Mouse (Mus musculus) limb, embryonic 12.5 days (tissue): Measurements from ENCODE around the gene Slc35f1. TPM values are rescaled to one million over a fixed set of nuclear protein-coding genes. Genes with fewer than 3 reads are reported as not detected.

Experiments used
- ATAC-seq: fragments of 200-750 bp; cut with Nextera tagmentation; 2 replicates; pipeline ENCODE4 v1.8.0; 2017; ENCODE audit warnings: low read depth, moderate TSS enrichment; ENCODE audit not compliant: insufficient number of reproducible peaks, insufficient read depth, low FRiP score, low TSS enrichment
- H3K27ac ChIP-seq: fragments of 300-500 bp; sonication (generic); 2 replicates; pipeline ENCODE4 v1.5.1; 2016; ENCODE audit warnings: mild to moderate bottlenecking, moderate library complexity
- H3K27me3 ChIP-seq: fragments of 300-500 bp; sonication (generic); 2 replicates; pipeline ENCODE4 v1.6.1; 2016; ENCODE audit warnings: mild to moderate bottlenecking, moderate library complexity
- H3K36me3 ChIP-seq: fragments of 300-500 bp; sonication (generic); 2 replicates; pipeline ENCODE4 v1.6.1; 2016; ENCODE audit warnings: mild to moderate bottlenecking, moderate library complexity
- H3K4me1 ChIP-seq: fragments of 300-500 bp; sonication (generic); replicated peaks from 2 replicates; pipeline ENCODE4 v1.6.1; 2016
- H3K4me2 ChIP-seq: fragments of 300-500 bp; sonication (generic); 2 replicates; pipeline ENCODE4 v1.6.1; 2016; ENCODE audit warnings: mild to moderate bottlenecking, moderate library complexity
- H3K4me3 ChIP-seq: fragments of 300-500 bp; sonication (generic); replicated peaks from 2 replicates; pipeline ENCODE4 v1.5.1; 2016; ENCODE audit warnings: mild to moderate bottlenecking
- H3K9ac ChIP-seq: fragments of 300-500 bp; sonication (generic); replicated peaks from 2 replicates; pipeline ENCODE4 v1.6.1; 2016; ENCODE audit warnings: mild to moderate bottlenecking, moderate library complexity
- H3K9me3 ChIP-seq: fragments of 300-500 bp; sonication (generic); 2 replicates; pipeline ENCODE4 v1.6.1; 2016; ENCODE audit warnings: mild to moderate bottlenecking, moderate library complexity
- WGBS: fragments of 180-500 bp; shearing (Covaris S2); methylation state at CpG from one replicate; pipeline ENCODE4 v1.1.7; 2016; 5-methylcytosine and 5-hydroxymethylcytosine counted together
- polyA plus RNA-seq: library from polyadenylated mRNA; unstranded; fragments of >200 nt; fragmentation: Nextera tagmentation; extraction: Ambion mirVana; gene quantifications from 2 replicates; pipeline ENCODE4 v1.2.1, GENCODE M21; 2016

Slc35f1 gene
- polyA plus RNA-seq, 1 experiment from 2014 or later = 3.3 TPM

DNA sequence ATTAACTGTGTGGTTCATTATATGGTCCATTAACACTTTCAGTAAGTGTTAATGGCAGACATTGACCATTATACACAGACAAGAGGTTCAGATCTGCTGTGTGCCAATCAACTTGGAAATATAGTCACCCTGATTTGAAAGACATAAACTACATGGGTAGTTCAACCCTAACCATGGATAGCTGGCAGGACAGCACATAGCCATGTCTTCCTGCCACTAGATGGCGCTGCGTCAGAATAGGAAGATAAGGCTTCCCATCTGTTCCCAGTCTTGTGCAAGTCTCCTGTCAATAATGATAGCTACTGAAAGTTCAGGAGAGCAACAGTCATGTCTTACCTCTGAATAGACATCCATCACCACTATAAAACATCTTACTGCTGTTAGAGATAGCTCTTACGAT is 424.7 kb downstream of the Slc35f1 start:
- H3K36me3 ChIP-seq = no peaks in the 10 kb centered on the region
- H3K27me3 ChIP-seq = peaks cover 7% of the 10 kb centered on the region; the same call in 1 of the 2 replicates
- H3K9ac ChIP-seq = no peak overlapping the region
- H3K4me2 ChIP-seq = no peak overlapping the region
- WGBS = 22% methylated on average over 3 of the region's 3 CpGs
- no peak for ATAC-seq
- H3K4me1 ChIP-seq = peaks cover 5% of the 10 kb centered on the region
- no peaks in the 10 kb centered on the region for H3K9me3 ChIP-seq
- H3K27ac ChIP-seq = no peak overlapping the region
- H3K4me3 ChIP-seq = no peak overlapping the region

DNA sequence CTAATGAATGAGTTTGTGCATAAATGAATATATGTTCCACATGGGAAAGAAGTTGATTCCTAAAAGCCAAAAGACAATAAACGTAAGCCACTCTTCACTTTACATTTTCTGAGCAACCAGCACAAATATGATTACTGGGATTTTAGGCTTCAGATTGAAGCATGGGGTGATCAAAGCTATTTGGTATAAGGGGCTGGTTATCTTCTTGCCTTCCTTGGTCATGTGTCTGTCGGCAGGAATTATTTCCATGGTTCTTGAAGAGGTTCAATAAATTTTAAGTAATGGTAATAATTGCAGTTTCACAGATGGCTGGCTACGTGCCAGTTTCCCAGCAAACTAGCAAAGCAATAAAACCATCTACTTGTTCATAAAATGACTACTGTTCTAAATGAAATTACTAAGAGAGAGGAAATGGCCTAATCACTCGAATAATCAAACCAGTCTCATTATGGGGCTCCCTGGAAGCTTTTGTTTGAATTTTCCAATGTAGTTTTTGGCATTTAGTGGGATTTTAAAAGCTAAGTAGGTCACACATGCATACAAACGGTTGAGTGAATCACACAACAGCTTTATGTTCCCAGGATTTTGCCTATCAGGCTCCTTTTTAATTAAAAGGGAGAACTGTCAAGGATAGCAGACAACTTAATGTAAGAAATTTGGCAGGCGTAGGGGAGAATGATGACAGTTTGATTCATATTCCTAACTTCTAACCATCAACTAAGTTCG is 425.5 kb downstream of the Slc35f1 start:
- no peak overlapping the region for H3K9ac ChIP-seq
- H3K27ac ChIP-seq = no peak overlapping the region
- H3K4me3 ChIP-seq = no peak overlapping the region
- H3K4me1 ChIP-seq = peaks cover 5% of the 10 kb centered on the region
- 32% methylated on average over 7 of the region's 7 CpGs for WGBS
- peaks cover 7% of the 10 kb centered on the region; the same call in 1 of the 2 replicates for H3K27me3 ChIP-seq
- no peaks in the 10 kb centered on the region for H3K36me3 ChIP-seq
- no peak overlapping the region for H3K4me2 ChIP-seq
- H3K9me3 ChIP-seq = no peaks in the 10 kb centered on the region
- no peak for ATAC-seq

DNA sequence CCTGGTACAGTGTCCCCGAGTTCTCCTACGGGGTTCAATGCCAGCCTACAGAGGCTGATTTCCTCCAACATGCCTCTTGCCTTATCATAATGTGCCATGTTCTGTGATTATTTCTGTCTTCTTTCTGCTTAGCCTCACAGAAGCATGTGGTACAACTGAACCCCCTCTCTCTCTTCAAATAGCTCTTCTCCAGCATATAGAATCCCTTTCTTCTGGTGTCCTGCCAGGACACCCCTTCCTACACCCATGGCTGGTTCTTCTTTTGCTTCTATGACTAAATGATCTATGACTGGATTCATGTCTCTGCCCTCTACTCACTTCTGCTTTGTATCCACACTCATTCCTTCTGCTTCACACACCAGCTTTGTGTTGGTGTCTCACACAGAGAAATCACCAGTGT is 430.3 kb downstream of the Slc35f1 start:
- Histone ChIP-seq H3K4me3 (no peak overlapping the region), H3K27ac (no peak overlapping the region), H3K4me1 (peaks cover 5% of the 10 kb centered on the region), H3K36me3 (no peaks in the 10 kb centered on the region), H3K4me2 (no peak overlapping the region), H3K9me3 (no peaks in the 10 kb centered on the region), H3K9ac (no peak overlapping the region), H3K27me3 (no peaks in the 10 kb centered on the region)
- 78% methylated on average over 2 of the region's 2 CpGs for WGBS
- ATAC-seq = no peak

DNA sequence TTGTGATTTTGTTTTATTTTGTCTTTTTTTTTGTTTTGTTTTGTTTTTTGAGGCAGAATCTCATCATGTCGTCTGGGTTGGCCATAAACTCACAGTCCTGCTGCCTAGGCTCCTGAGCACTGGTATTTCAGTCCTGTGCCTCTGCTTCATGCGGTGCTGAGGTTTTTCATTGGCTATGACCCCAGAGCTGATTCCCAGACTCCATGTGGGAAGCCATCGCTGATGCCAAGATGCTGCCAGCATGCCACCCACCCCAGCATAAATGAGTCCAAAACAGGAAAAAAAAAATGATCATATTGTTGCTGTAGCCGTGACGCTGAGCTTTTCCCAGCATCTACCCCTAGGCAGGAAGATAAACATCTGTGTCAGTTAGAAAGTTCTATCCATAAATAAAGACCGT is 434.0 kb downstream of the Slc35f1 start:
- H3K4me1 ChIP-seq = no peaks in the 10 kb centered on the region
- no peaks in the 10 kb centered on the region for H3K36me3 ChIP-seq
- 78% methylated on average over 6 of the region's 6 CpGs for WGBS
- no peak for ATAC-seq
- H3K4me2 ChIP-seq = no peak overlapping the region
- H3K9me3 ChIP-seq = no peaks in the 10 kb centered on the region
- H3K27ac ChIP-seq = no peak overlapping the region
- no peak overlapping the region for H3K9ac ChIP-seq
- H3K27me3 ChIP-seq = no peaks in the 10 kb centered on the region
- no peak overlapping the region for H3K4me3 ChIP-seq

DNA sequence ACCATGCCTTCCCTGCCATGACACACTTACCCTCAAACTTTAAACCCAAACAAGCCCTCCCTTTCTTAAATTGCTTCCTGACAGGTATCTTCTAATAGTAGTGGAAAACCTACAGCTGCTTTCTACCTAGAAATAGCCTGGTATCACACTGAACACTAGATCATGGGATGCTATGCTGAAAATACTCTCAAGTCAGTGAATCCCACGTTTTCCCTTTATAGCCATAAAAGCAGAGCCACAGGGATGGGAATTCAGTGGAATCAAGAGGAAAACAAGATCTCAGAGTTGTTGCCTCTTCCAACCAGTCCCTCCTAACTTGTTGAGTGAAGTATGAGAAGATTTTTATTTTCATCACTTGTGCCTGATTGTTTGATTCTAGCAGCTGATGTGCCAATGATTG is 442.4 kb downstream of the Slc35f1 start:
- Histone ChIP-seq H3K9ac (no peak overlapping the region), H3K27me3 (no peaks in the 10 kb centered on the region), H3K4me2 (no peak overlapping the region), H3K4me3 (no peak overlapping the region), H3K4me1 (no peaks in the 10 kb centered on the region), H3K9me3 (no peaks in the 10 kb centered on the region), H3K36me3 (no peaks in the 10 kb centered on the region), H3K27ac (no peak overlapping the region)
- no peak for ATAC-seq
- WGBS = 77% methylated on average over 1 of the region's 1 CpGs

DNA sequence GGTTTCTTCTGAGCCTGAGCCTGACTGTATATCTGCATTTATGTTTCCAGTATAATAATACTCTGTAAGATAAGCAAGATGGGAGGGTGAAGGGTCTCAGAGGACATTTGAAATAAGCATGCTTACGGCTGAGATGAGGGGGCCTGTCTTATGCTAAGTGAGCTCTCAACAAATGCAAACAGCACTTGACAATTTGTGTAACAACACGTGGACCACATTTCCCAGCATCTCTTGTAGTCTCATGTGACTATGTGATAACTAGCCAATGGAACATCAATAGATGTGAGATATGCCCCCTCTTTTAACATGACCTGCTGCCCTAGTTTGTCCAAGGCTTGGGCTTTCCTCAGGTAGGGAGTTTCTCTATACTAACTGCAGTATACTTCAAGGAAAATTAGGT is 460.0 kb downstream of the Slc35f1 start:
- Histone ChIP-seq H3K27ac (no peak overlapping the region), H3K9me3 (no peaks in the 10 kb centered on the region), H3K4me1 (no peaks in the 10 kb centered on the region), H3K9ac (no peak overlapping the region), H3K4me2 (no peak overlapping the region), H3K27me3 (no peaks in the 10 kb centered on the region), H3K36me3 (no peaks in the 10 kb centered on the region), H3K4me3 (no peak overlapping the region)
- WGBS = 67% methylated on average over 2 of the region's 2 CpGs
- no peak for ATAC-seq

DNA sequence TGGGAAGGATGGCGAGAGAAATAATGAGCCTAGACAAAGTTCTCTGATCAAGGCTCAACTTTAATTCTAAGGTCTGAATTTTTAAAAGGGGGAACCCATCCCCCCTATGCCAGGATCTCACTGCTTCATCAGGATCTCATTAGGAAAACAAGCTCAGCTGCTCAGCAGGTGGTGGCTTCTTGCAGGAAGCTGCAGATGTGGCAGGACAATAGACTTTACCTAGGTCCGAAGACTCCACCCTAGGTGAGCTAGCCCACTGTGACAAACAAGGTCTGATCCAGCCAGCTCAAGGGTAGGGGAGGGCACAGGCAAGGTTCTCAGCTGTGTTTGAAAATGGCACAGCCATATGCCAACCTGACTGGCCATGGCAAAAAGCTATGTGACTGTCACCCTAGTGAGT is 460.6 kb downstream of the Slc35f1 start:
- no peak for ATAC-seq
- H3K27me3 ChIP-seq = no peaks in the 10 kb centered on the region
- no peaks in the 10 kb centered on the region for H3K4me1 ChIP-seq

DNA sequence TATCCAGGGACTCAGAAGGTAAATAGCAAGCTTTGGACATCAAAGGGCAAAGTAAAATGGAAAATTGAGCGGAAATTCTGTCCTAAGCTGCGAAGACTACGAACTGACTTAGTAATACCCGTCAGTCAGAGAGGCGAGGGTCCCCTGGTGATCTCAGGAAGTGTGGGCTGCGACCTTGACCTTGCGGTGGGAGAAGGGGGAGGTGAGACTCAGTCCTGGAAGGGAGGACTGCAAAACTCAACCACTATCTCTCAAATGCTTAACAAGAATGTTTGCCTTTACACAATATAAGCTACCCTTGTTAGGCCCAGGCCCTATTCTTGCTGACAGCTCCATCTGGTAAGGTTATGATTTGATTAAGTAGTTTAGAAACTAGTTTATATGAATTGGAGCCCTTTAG is 466.0 kb downstream of the Slc35f1 start:
- H3K4me3 ChIP-seq = no peak overlapping the region
- no peak overlapping the region for H3K4me2 ChIP-seq
- H3K4me1 ChIP-seq = peaks cover 5% of the 10 kb centered on the region; the same call in 1 of the 2 replicates
- WGBS = 30% methylated on average over 7 of the region's 7 CpGs
- no peaks in the 10 kb centered on the region for H3K36me3 ChIP-seq
- no peak overlapping the region for H3K9ac ChIP-seq
- ATAC-seq = no peak
- no peaks in the 10 kb centered on the region for H3K27me3 ChIP-seq
- no peaks in the 10 kb centered on the region for H3K9me3 ChIP-seq
- no peak overlapping the region for H3K27ac ChIP-seq

More for the DNA sequence above, 460.6 kb downstream of the Slc35f1 start:
- no peaks in the 10 kb centered on the region for H3K36me3 ChIP-seq
- H3K4me3 ChIP-seq = no peak overlapping the region
- no peak overlapping the region for H3K4me2 ChIP-seq
- H3K9ac ChIP-seq = no peak overlapping the region
- H3K27ac ChIP-seq = no peak overlapping the region
- 60% methylated on average over 2 of the region's 2 CpGs for WGBS
- H3K9me3 ChIP-seq = no peaks in the 10 kb centered on the region

DNA sequence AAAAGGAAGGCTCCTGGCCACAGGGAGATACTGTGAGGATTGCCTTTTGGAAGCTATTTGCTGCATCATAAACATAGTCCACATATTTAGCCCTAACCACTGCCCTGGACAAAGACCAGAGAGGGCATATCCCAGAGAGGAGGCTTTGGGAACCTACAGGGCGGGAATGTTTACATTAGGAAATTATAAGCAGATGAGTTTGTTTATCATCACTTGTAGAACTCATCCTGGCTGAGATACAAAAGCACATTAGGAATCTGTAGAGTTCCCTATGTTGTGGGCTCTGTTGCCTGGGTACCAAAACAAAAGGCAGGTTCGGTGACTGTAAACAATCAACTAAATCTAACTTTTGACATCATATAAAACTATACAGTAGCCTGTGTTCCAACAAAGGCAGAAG is 467.4 kb downstream of the Slc35f1 start:
- no peak for ATAC-seq
- no peak overlapping the region for H3K9ac ChIP-seq
- H3K36me3 ChIP-seq = no peaks in the 10 kb centered on the region
- no peak overlapping the region for H3K27ac ChIP-seq
- WGBS = 88% methylated on average over 2 of the region's 2 CpGs
- no peaks in the 10 kb centered on the region for H3K9me3 ChIP-seq
- no peak overlapping the region for H3K4me3 ChIP-seq
- H3K4me1 ChIP-seq = peaks cover 5% of the 10 kb centered on the region; the same call in 1 of the 2 replicates
- no peak overlapping the region for H3K4me2 ChIP-seq
- no peaks in the 10 kb centered on the region for H3K27me3 ChIP-seq
